10 mouse cellular contexts compared by ENCODE assay signal in genomic region chr11:101247521-101248030, GRCm38 (mm10). TPM values are rescaled to one million over a fixed set of nuclear protein-coding genes. Genes with fewer than 3 reads are reported as not detected.
DNase-seq lines count a peak whose midpoint lies in the region; ATAC-seq and TF ChIP-seq lines count a peak whose summit lies in the region.
"Had no signal": no experiment of that assay in that cellular context is flagged by ENCODE, and none has a peak within 500 bp of the region (broad histone marks: within the 10 kb centered on the region; RNA-seq: fewer than 3 reads in every experiment).

No protein-coding gene starts in this region.

- H3K27me3 ChIP-seq in heart, embryonic 12.5 days (replicated peaks): peaks cover 32% of the 10 kb centered on the region
- peaks cover 29% of the 10 kb centered on the region for H3K27me3 ChIP-seq in heart, embryonic 14.5 days (ENCODE audit: control insufficient read depth, insufficient read depth, low read length)
- peaks cover 9% of the 10 kb centered on the region; the same call in 1 of the 2 replicates for H3K27me3 ChIP-seq in midbrain, embryonic 14.5 days (ENCODE audit: control insufficient read depth, insufficient read depth, low read length)
- no peaks in the 10 kb centered on the region; the same call in 1 of the 2 replicates for H3K27me3 ChIP-seq in cerebellum, adult 2 months (ENCODE audit: control insufficient read depth, insufficient read depth, low read length)

- ATAC-seq in heart, embryonic 12.5 days (ENCODE audit: insufficient number of reproducible peaks, low FRiP score): no peak
- ATAC-seq in heart, embryonic 14.5 days (ENCODE audit: insufficient number of reproducible peaks, insufficient read depth, low FRiP score, low read depth): no peak
- no peak for ATAC-seq in midbrain, embryonic 14.5 days (ENCODE audit: low FRiP score, low TSS enrichment)
- ATAC-seq in cerebellum, adult (ENCODE audit: insufficient number of reproducible peaks, low FRiP score, low TSS enrichment): no peak
- ATAC-seq in frontal cortex, adult (ENCODE audit: low TSS enrichment): no peak

- no peak for TF ChIP-seq POLR2A in cerebellum, adult 2 months (IDR thresholded peaks at IDR 0.05; ENCODE audit: borderline replicate concordance, insufficient read depth, low read length)

- H3K9ac ChIP-seq in heart, embryonic 12.5 days: peak overlapping the region; percentile 79
- H3K9ac ChIP-seq in heart, embryonic 14.5 days (ENCODE audit: low read length): peak overlapping the region; percentile 87
- H3K9ac ChIP-seq in midbrain, embryonic 14.5 days (replicated peaks; ENCODE audit: low read length): no peak overlapping the region

- peaks cover 12% of the 10 kb centered on the region for H3K4me1 ChIP-seq in heart, embryonic 12.5 days (replicated peaks)
- peaks cover 0 to 14% of the 10 kb centered on the region in 2 experiments; a peak in 2 of 4 replicates for H3K4me1 ChIP-seq in heart, embryonic 14.5 days (ENCODE audit: control insufficient read depth in 2 of 2, insufficient read depth in 2 of 2, low read length in 2 of 2)
- 0 out of 2 replicates have a peak, but pooled peaks cover 1% of the 10 kb centered on the region for H3K4me1 ChIP-seq in midbrain, embryonic 14.5 days (ENCODE audit: control insufficient read depth, insufficient read depth, low read length)
- no peaks in the 10 kb centered on the region for H3K4me1 ChIP-seq in cerebellum, adult 2 months (ENCODE audit: control insufficient read depth, insufficient read depth, low read length)

- no peak for DNase-seq in heart, adult 8-10 months (ENCODE audit: low spot score)
- DNase-seq in kidney, adult 8-10 months: peak; percentile 61 to 64
- DNase-seq in midbrain, embryonic 14.5 days: no peak
- no peak for DNase-seq in cerebellum, adult 2 months
- DNase-seq: layer of hippocampus, adult 9-11 months had no signal

- H3K9me3 ChIP-seq in heart, embryonic 12.5 days (replicated peaks): no peaks in the 10 kb centered on the region
- no peaks in the 10 kb centered on the region for H3K9me3 ChIP-seq in heart, embryonic 14.5 days (ENCODE audit: control insufficient read depth, low read length)
- H3K9me3 ChIP-seq in midbrain, embryonic 14.5 days (ENCODE audit: control insufficient read depth, low read length): no peaks in the 10 kb centered on the region

- H3K4me3 ChIP-seq in heart, embryonic 12.5 days: peak overlapping the region; percentile 62
- H3K4me3 ChIP-seq in heart, embryonic 14.5 days (ENCODE audit: control insufficient read depth in 1 of 2, insufficient read depth in 1 of 2, low read depth in 1 of 2, low read length in 2 of 2): peak overlapping the region; percentile 60 to 82
- H3K4me3 ChIP-seq in midbrain, embryonic 14.5 days (replicated peaks; ENCODE audit: low read depth, low read length): no peak overlapping the region
- H3K4me3 ChIP-seq in cerebellum, adult 2 months (replicated peaks; ENCODE audit: insufficient read depth, low read depth, low read length): no peak overlapping the region
- H3K4me3 ChIP-seq: myocyte had no signal

- TF ChIP-seq CTCF in cerebellum, adult 2 months (IDR thresholded peaks at IDR 0.05; ENCODE audit: borderline replicate concordance, insufficient read depth, low read depth, low read length): no peak

- WGBS in heart, embryonic 12.5 days: 64% methylated on average over 6 of the region's 6 CpGs
- 72% methylated on average over 6 of the region's 6 CpGs for WGBS in heart, embryonic 14.5 days
- WGBS in midbrain, embryonic 14.5 days: 88% methylated on average over 6 of the region's 6 CpGs
- 81% methylated on average over 6 of the region's 6 CpGs for WGBS in cerebellum, adult 2 months

- H3K27ac ChIP-seq in heart, embryonic 12.5 days (ENCODE audit: poor library complexity, severe bottlenecking): peak overlapping the region; percentile 85
- H3K27ac ChIP-seq in heart, embryonic 14.5 days (replicated peaks in 1 of 2; ENCODE audit: control insufficient read depth in 1 of 2, insufficient read depth in 1 of 2, low read depth in 2 of 2, low read length in 2 of 2): peak overlapping the region; percentile 90 to 92
- H3K27ac ChIP-seq in midbrain, embryonic 14.5 days (replicated peaks; ENCODE audit: low read depth, low read length): no peak overlapping the region
- no peak overlapping the region for H3K27ac ChIP-seq in cerebellum, adult 2 months (ENCODE audit: insufficient read depth, low read length)

- H3K4me2 ChIP-seq in heart, embryonic 12.5 days: peak overlapping the region; percentile 84
- H3K4me2 ChIP-seq in heart, embryonic 14.5 days (ENCODE audit: low read length): peak overlapping the region; percentile 78
- H3K4me2 ChIP-seq in midbrain, embryonic 14.5 days (ENCODE audit: low read length): 0 out of 2 replicates have a peak overlapping the region, but pooled peaks have one; percentile 1

- no peaks in the 10 kb centered on the region for H3K36me3 ChIP-seq in heart, embryonic 12.5 days
- H3K36me3 ChIP-seq in heart, embryonic 14.5 days (ENCODE audit: control insufficient read depth, insufficient read depth, low read length): 0 out of 2 replicates have a peak, but pooled peaks cover 5% of the 10 kb centered on the region
- H3K36me3 ChIP-seq in midbrain, embryonic 14.5 days (ENCODE audit: control insufficient read depth, insufficient read depth, low read length): no peaks in the 10 kb centered on the region

RNA-seq across cellular contexts. Expression of gene Ramp2, which starts 1.7 kb away (rescaled TPM):
- polyA plus RNA-seq in heart, embryonic 12.5 days (2016; fragmentation: Nextera tagmentation; extraction: Ambion mirVana): 233 and 245 TPM in 2 replicates
- total RNA-seq in heart, adult 8-10 months (2022): 10 to 100 TPM; 60.8 to 93.6 (median 83.9) TPM
- 272 and 281 TPM in 2 replicates for polyA plus RNA-seq in heart, embryonic 14.5 days (2014; fragmentation: Nextera tagmentation; extraction: Ambion mirVana)
- 59.7 and 84.0 TPM in 2 replicates for polyA plus RNA-seq in midbrain, embryonic 14.5 days (2014; fragmentation: Nextera tagmentation; extraction: Ambion mirVana)
- 50.3 and 52.7 TPM in 2 replicates for polyA plus RNA-seq in cerebellum, adult 2 months (2012; rRNA removed)

RNA-seq across cellular contexts. Expression of gene Vps25, which starts 5.9 kb away (rescaled TPM):
- 98.8 and 101 TPM in 2 replicates for polyA plus RNA-seq in heart, embryonic 12.5 days (2016; fragmentation: Nextera tagmentation; extraction: Ambion mirVana)
- 100 to 1,000 TPM in 3 of 4 experiments, 10 to 100 TPM in 1; 88.4 to 109 (median 104) TPM for total RNA-seq in heart, adult 8-10 months (2022)
- 111 and 123 TPM in 2 replicates for polyA plus RNA-seq in heart, embryonic 14.5 days (2014; fragmentation: Nextera tagmentation; extraction: Ambion mirVana)
- 111 and 134 TPM in 2 replicates for polyA plus RNA-seq in midbrain, embryonic 14.5 days (2014; fragmentation: Nextera tagmentation; extraction: Ambion mirVana)
- 66.8 and 67.0 TPM in 2 replicates for polyA plus RNA-seq in cerebellum, adult 2 months (2012; rRNA removed)

RNA-seq across cellular contexts. Expression of gene Wnk4, which starts 12.8 kb away (rescaled TPM):
- polyA plus RNA-seq in heart, embryonic 12.5 days (2016; fragmentation: Nextera tagmentation; extraction: Ambion mirVana): 14.0 TPM in 2 replicates
- 10 to 100 TPM in 3 of 4 experiments, 1 to 10 TPM in 1; 7.6 to 16.6 (median 14.2) TPM for total RNA-seq in heart, adult 8-10 months (2022)
- polyA plus RNA-seq in heart, embryonic 14.5 days (2014; fragmentation: Nextera tagmentation; extraction: Ambion mirVana): 5.8 and 9.5 TPM in 2 replicates
- polyA plus RNA-seq in midbrain, embryonic 14.5 days (2014; fragmentation: Nextera tagmentation; extraction: Ambion mirVana): 4.3 and 5.3 TPM in 2 replicates
- polyA plus RNA-seq in cerebellum, adult 2 months (2012; rRNA removed): 2.6 and 3.1 TPM in 2 replicates

RNA-seq across cellular contexts. Expression of gene Ezh1, which starts 21.3 kb away (rescaled TPM):
- polyA plus RNA-seq in heart, embryonic 12.5 days (2016; fragmentation: Nextera tagmentation; extraction: Ambion mirVana): 14.9 and 16.1 TPM in 2 replicates
- 10 to 100 TPM; 28.6 to 37.3 (median 31.7) TPM for total RNA-seq in heart, adult 8-10 months (2022)
- 13.6 and 16.6 TPM in 2 replicates for polyA plus RNA-seq in heart, embryonic 14.5 days (2014; fragmentation: Nextera tagmentation; extraction: Ambion mirVana)
- polyA plus RNA-seq in midbrain, embryonic 14.5 days (2014; fragmentation: Nextera tagmentation; extraction: Ambion mirVana): 25.1 and 25.6 TPM in 2 replicates
- 64.4 and 70.7 TPM in 2 replicates for polyA plus RNA-seq in cerebellum, adult 2 months (2012; rRNA removed)

RNA-seq across cellular contexts. Expression of gene Cntd1, which starts 31.2 kb away (rescaled TPM):
- 0.81 and 1.5 TPM in 2 replicates for polyA plus RNA-seq in heart, embryonic 12.5 days (2016; fragmentation: Nextera tagmentation; extraction: Ambion mirVana)
- under 1 TPM in 3 of 4 experiments, not detected in 1; 0.14 to 0.29 (median 0.22) TPM for total RNA-seq in heart, adult 8-10 months (2022)
- 0.51 and 1.1 TPM in 2 replicates for polyA plus RNA-seq in heart, embryonic 14.5 days (2014; fragmentation: Nextera tagmentation; extraction: Ambion mirVana)
- polyA plus RNA-seq in midbrain, embryonic 14.5 days (2014; fragmentation: Nextera tagmentation; extraction: Ambion mirVana): 0.38 and 0.55 TPM in 2 replicates
- 0.65 TPM in 2 replicates for polyA plus RNA-seq in cerebellum, adult 2 months (2012; rRNA removed)

Comparison
In these comparisons a context has a peak if more than half of its experiments do, and no peak if none do; other contexts are left out.
1. H3K27ac ChIP-seq: peak in heart, embryonic 12.5 days (single experiment) and heart, embryonic 14.5 days (2 of 2); none in midbrain, embryonic 14.5 days (single experiment) and cerebellum, adult 2 months (single experiment).
2. H3K4me2 ChIP-seq: peak in every context shown above with its lines; median percentile 84 in heart, embryonic 12.5 days; 78 in heart, embryonic 14.5 days; 1 in midbrain, embryonic 14.5 days.
3. H3K4me3 ChIP-seq: peak in heart, embryonic 12.5 days (single experiment) and heart, embryonic 14.5 days (2 of 2); none in midbrain, embryonic 14.5 days (single experiment) and cerebellum, adult 2 months (single experiment).
4. DNase-seq: peak in kidney, adult 8-10 months (2 of 2); none in heart, adult 8-10 months (single experiment), midbrain, embryonic 14.5 days (single experiment) and cerebellum, adult 2 months (0 of 2).